In genomic region chr19:47536521-47537299, GRCm38 (mm10) we compare ENCODE assay signal across 7 mouse cellular contexts. TPM values are rescaled to one million over a fixed set of nuclear protein-coding genes. Genes with fewer than 3 reads are reported as not detected.
DNase-seq lines count a peak whose midpoint lies in the region; ATAC-seq and TF ChIP-seq lines count a peak whose summit lies in the region.

No protein-coding gene starts in this region.

- DNase-seq in adrenal gland, postnatal 25 days, result peak; percentile 99
- DNase-seq in heart, adult 18-20 months, result peak; percentile 99
- peak; percentile 98 for DNase-seq in kidney, adult 2 months
- DNase-seq in spleen, adult 2 months (ENCODE audit: low read depth in 1 of 2, low spot score in 2 of 2), result peak; percentile 81 to 99

- peak overlapping the region; percentile 69 for H3K4me2 ChIP-seq in embryonic facial prominence, embryonic 12.5 days (replicated peaks)
- peak overlapping the region; percentile 71 for H3K4me2 ChIP-seq in limb, embryonic 12.5 days
- peak overlapping the region; percentile 69 for H3K4me2 ChIP-seq in midbrain, embryonic 15.5 days

- H3K9ac ChIP-seq in embryonic facial prominence, embryonic 12.5 days, result peak overlapping the region; percentile 64
- H3K9ac ChIP-seq in limb, embryonic 12.5 days (replicated peaks), result peak overlapping the region; percentile 67
- H3K9ac ChIP-seq in midbrain, embryonic 15.5 days, result peak overlapping the region; percentile 49

- no peak for TF ChIP-seq CTCF in kidney, adult 2 months (conservative IDR thresholded peaks at IDR 0.05; ENCODE audit: insufficient read depth, insufficient read length, low read depth, low read length)
- no peak for TF ChIP-seq CTCF in spleen, adult 2 months (IDR thresholded peaks at IDR 0.05; ENCODE audit: extremely low read depth, insufficient read depth, insufficient read length, insufficient replicate concordance)

- peaks cover 21% of the 10 kb centered on the region for H3K4me1 ChIP-seq in embryonic facial prominence, embryonic 12.5 days
- no peaks in the 10 kb centered on the region for H3K4me1 ChIP-seq in kidney, adult 2 months (ENCODE audit: control insufficient read depth, insufficient read depth, low read length)
- H3K4me1 ChIP-seq in limb, embryonic 12.5 days (replicated peaks), result peaks cover 33% of the 10 kb centered on the region
- peaks cover 12% of the 10 kb centered on the region for H3K4me1 ChIP-seq in midbrain, embryonic 15.5 days
- H3K4me1 ChIP-seq in spleen, adult 2 months (ENCODE audit: control insufficient read depth, insufficient read depth, insufficient read length), result peaks cover 10% of the 10 kb centered on the region; the same call in 1 of the 2 replicates

- WGBS in embryonic facial prominence, embryonic 12.5 days, result 3% methylated on average over 39 of the region's 39 CpGs
- 2% methylated on average over 39 of the region's 39 CpGs for WGBS in kidney, adult 2 months
- WGBS in limb, embryonic 12.5 days, result 4% methylated on average over 39 of the region's 39 CpGs
- WGBS in midbrain, embryonic 15.5 days, result 4% methylated on average over 39 of the region's 39 CpGs
- WGBS in spleen, adult 2 months, result 5% methylated on average over 39 of the region's 39 CpGs

- H3K36me3 ChIP-seq in embryonic facial prominence, embryonic 12.5 days, result peaks cover 20% of the 10 kb centered on the region
- no peaks in the 10 kb centered on the region for H3K36me3 ChIP-seq in kidney, adult 2 months (ENCODE audit: control insufficient read depth, insufficient read depth, low read length)
- peaks cover 23% of the 10 kb centered on the region for H3K36me3 ChIP-seq in limb, embryonic 12.5 days
- no peaks in the 10 kb centered on the region for H3K36me3 ChIP-seq in midbrain, embryonic 15.5 days (replicated peaks)
- H3K36me3 ChIP-seq in spleen, adult 2 months (ENCODE audit: control insufficient read depth, insufficient read depth, low read length), result no peaks in the 10 kb centered on the region

- peak; percentile 95 for ATAC-seq in embryonic facial prominence, embryonic 12.5 days (ENCODE audit: insufficient number of reproducible peaks, insufficient read depth, low FRiP score, low TSS enrichment)
- peak; percentile 95 for ATAC-seq in limb, embryonic 12.5 days (ENCODE audit: insufficient number of reproducible peaks, insufficient read depth, low FRiP score, low TSS enrichment, low read depth)
- peak; percentile 98 for ATAC-seq in midbrain, embryonic 15.5 days (replicated peaks)

- TF ChIP-seq POLR2A in kidney, adult 2 months (IDR thresholded peaks at IDR 0.05; ENCODE audit: low read depth, low read length), result peak; percentile 72
- peak; percentile 38; the same call in 1 of the 2 replicates for TF ChIP-seq POLR2A in spleen, adult 2 months (IDR thresholded peaks at IDR 0.05; ENCODE audit: low read depth, low read length)

- peaks cover 4% of the 10 kb centered on the region; the same call in 1 of the 2 replicates for H3K9me3 ChIP-seq in embryonic facial prominence, embryonic 12.5 days
- no peaks in the 10 kb centered on the region for H3K9me3 ChIP-seq in limb, embryonic 12.5 days
- H3K9me3 ChIP-seq in midbrain, embryonic 15.5 days, result no peaks in the 10 kb centered on the region

- H3K27ac ChIP-seq in embryonic facial prominence, embryonic 12.5 days, result peak overlapping the region; percentile 87
- peak overlapping the region; percentile 66 for H3K27ac ChIP-seq in kidney, adult 2 months (ENCODE audit: insufficient read depth, low read depth, low read length)
- H3K27ac ChIP-seq in limb, embryonic 12.5 days, result peak overlapping the region; percentile 79
- peak overlapping the region; percentile 73 for H3K27ac ChIP-seq in midbrain, embryonic 15.5 days
- peak overlapping the region; percentile 88 for H3K27ac ChIP-seq in spleen, adult 2 months (ENCODE audit: insufficient read depth, low read length)

- H3K27me3 ChIP-seq in embryonic facial prominence, embryonic 12.5 days, result no peaks in the 10 kb centered on the region
- H3K27me3 ChIP-seq in kidney, adult 2 months (replicated peaks; ENCODE audit: control insufficient read depth, insufficient read depth, low read length), result no peaks in the 10 kb centered on the region
- H3K27me3 ChIP-seq in limb, embryonic 12.5 days, result peaks cover 8% of the 10 kb centered on the region
- H3K27me3 ChIP-seq in midbrain, embryonic 15.5 days (replicated peaks), result no peaks in the 10 kb centered on the region
- no peaks in the 10 kb centered on the region for H3K27me3 ChIP-seq in spleen, adult 2 months (ENCODE audit: control insufficient read depth, insufficient read depth, low read length)

- peak overlapping the region; percentile 55 for H3K4me3 ChIP-seq in embryonic facial prominence, embryonic 12.5 days
- H3K4me3 ChIP-seq in kidney, adult 2 months (ENCODE audit: insufficient read depth, low read depth, low read length), result peak overlapping the region; percentile 66
- H3K4me3 ChIP-seq in limb, embryonic 12.5 days (replicated peaks), result peak overlapping the region; percentile 48
- H3K4me3 ChIP-seq in midbrain, embryonic 15.5 days, result peak overlapping the region; percentile 51
- H3K4me3 ChIP-seq in spleen, adult 2 months (ENCODE audit: extremely low read depth, insufficient read depth, insufficient read length), result peak overlapping the region; percentile 68

RNA-seq across cellular contexts. Expression of gene Stn1, which starts 0.6 kb away (rescaled TPM):
- 14.1 and 17.3 TPM in 2 replicates for total RNA-seq in adrenal gland, postnatal 25 days (2021)
- 58.5 and 59.1 TPM in 2 replicates for polyA plus RNA-seq in embryonic facial prominence, embryonic 12.5 days (2016; fragmentation: Nextera tagmentation; extraction: Ambion mirVana)
- 10 to 100 TPM; 17.2 to 17.3 TPM for total RNA-seq in heart, adult 18-20 months (2021)
- 12.3 and 14.2 TPM in 2 replicates for polyA plus RNA-seq in kidney, adult 2 months (2012; rRNA removed)
- polyA plus RNA-seq in limb, embryonic 12.5 days (2016; fragmentation: Nextera tagmentation; extraction: Ambion mirVana), result 55.1 and 55.3 TPM in 2 replicates
- 28.3 and 30.8 TPM in 2 replicates for polyA plus RNA-seq in midbrain, embryonic 15.5 days (2015; fragmentation: Nextera tagmentation; extraction: Ambion mirVana)
- polyA plus RNA-seq in spleen, adult 2 months (2012; rRNA removed), result 11.1 and 12.1 TPM in 2 replicates

RNA-seq across cellular contexts. Expression of gene Slk, which starts 42.8 kb away (rescaled TPM):
- total RNA-seq in adrenal gland, postnatal 25 days (2021), result 49.2 and 56.9 TPM in 2 replicates
- 10.7 and 11.6 TPM in 2 replicates for polyA plus RNA-seq in embryonic facial prominence, embryonic 12.5 days (2016; fragmentation: Nextera tagmentation; extraction: Ambion mirVana)
- 10 to 100 TPM; 72.8 to 83.3 TPM for total RNA-seq in heart, adult 18-20 months (2021)
- polyA plus RNA-seq in kidney, adult 2 months (2012; rRNA removed), result 10.4 and 12.2 TPM in 2 replicates
- polyA plus RNA-seq in limb, embryonic 12.5 days (2016; fragmentation: Nextera tagmentation; extraction: Ambion mirVana), result 10.1 and 11.8 TPM in 2 replicates
- polyA plus RNA-seq in midbrain, embryonic 15.5 days (2015; fragmentation: Nextera tagmentation; extraction: Ambion mirVana), result 6.1 and 6.2 TPM in 2 replicates
- 4.7 and 5.3 TPM in 2 replicates for polyA plus RNA-seq in spleen, adult 2 months (2012; rRNA removed)

Comparison
In these comparisons a context has a peak if more than half of its experiments do, and no peak if none do; other contexts are left out.
1. Peak in every context shown above with its lines: DNase-seq, ATAC-seq, H3K4me3 ChIP-seq and H3K27ac ChIP-seq.